Mouse (Mus musculus): ENCODE measurements at regions not wholly inside any gene's neighbourhood (a gene's known extent, or its start where the extent isn't known, plus 50 kb on each side); places are given as distances from the start of the nearest gene placed in this dataset.
"Not testable (repeated sequence)": the region's sequence is repeated elsewhere in the genome, so short reads cannot be mapped to it uniquely, and the experiment has no call there.

GRCm38 (mm10) chr1:107767198-107767947, 177.6 kb downstream of the Serpinb8 start:
- ATAC-seq (ENCODE audit: insufficient number of reproducible peaks, low FRiP score, low TSS enrichment, low read depth) (no peak), DNase-seq (ENCODE audit: low spot score) (no peak)
- Histone ChIP-seq H3K4me3 (ENCODE audit: low read depth, low read length) (no peak overlapping the region), H3K9ac (ENCODE audit: low read length) (no peak overlapping the region), H3K4me1 (ENCODE audit: control insufficient read depth, insufficient read depth, low read length) (no peaks in the 10 kb centered on the region), H3K36me3 (ENCODE audit: control insufficient read depth, insufficient read depth, low read length) (no peaks in the 10 kb centered on the region), H3K27me3 (ENCODE audit: control insufficient read depth, insufficient read depth, low read length) (no peaks in the 10 kb centered on the region), H3K9me3 (ENCODE audit: control insufficient read depth, low read length) (no peaks in the 10 kb centered on the region), H3K27ac (replicated peaks; ENCODE audit: low read depth, low read length) (no peak overlapping the region), H3K4me2 (ENCODE audit: low read depth, severe bottlenecking) (no peak overlapping the region)
- WGBS: 66% methylated on average over 4 of the region's 4 CpGs

- Histone ChIP-seq H3K4me3 (ENCODE audit: low read depth, low read length) (no peak overlapping the region), H3K27ac (replicated peaks; ENCODE audit: low read depth, low read length) (no peak overlapping the region), H3K9ac (ENCODE audit: low read length) (no peak overlapping the region), H3K4me2 (ENCODE audit: low read depth, severe bottlenecking) (no peak overlapping the region), H3K27me3 (ENCODE audit: control insufficient read depth, insufficient read depth, low read length) (no peaks in the 10 kb centered on the region), H3K36me3 (ENCODE audit: control insufficient read depth, insufficient read depth, low read length) (no peaks in the 10 kb centered on the region), H3K9me3 (ENCODE audit: control insufficient read depth, low read length) (no peaks in the 10 kb centered on the region), H3K4me1 (ENCODE audit: control insufficient read depth, insufficient read depth, low read length) (no peaks in the 10 kb centered on the region)
- 88% methylated on average over 2 of the region's 2 CpGs for WGBS
- no peak for ATAC-seq (ENCODE audit: insufficient number of reproducible peaks, low FRiP score, low TSS enrichment, low read depth)
- no peak for DNase-seq (ENCODE audit: low spot score)
Observed at GRCm38 (mm10) chr1:107772967-107773366, 183.2 kb downstream of the Serpinb8 start.

GRCm38 (mm10) chr1:107783079-107783478, 193.3 kb downstream of the Serpinb8 start:
- H3K9me3 ChIP-seq (ENCODE audit: control insufficient read depth, low read length): no peaks in the 10 kb centered on the region
- no peaks in the 10 kb centered on the region for H3K27me3 ChIP-seq (ENCODE audit: control insufficient read depth, insufficient read depth, low read length)
- H3K4me2 ChIP-seq (ENCODE audit: low read depth, severe bottlenecking): no peak overlapping the region
- no peak overlapping the region for H3K9ac ChIP-seq (ENCODE audit: low read length)
- ATAC-seq (ENCODE audit: insufficient number of reproducible peaks, low FRiP score, low TSS enrichment, low read depth): no peak
- no peaks in the 10 kb centered on the region for H3K36me3 ChIP-seq (ENCODE audit: control insufficient read depth, insufficient read depth, low read length)
- no peak overlapping the region for H3K4me3 ChIP-seq (ENCODE audit: low read depth, low read length)
- H3K27ac ChIP-seq (replicated peaks; ENCODE audit: low read depth, low read length): no peak overlapping the region
- H3K4me1 ChIP-seq (ENCODE audit: control insufficient read depth, insufficient read depth, low read length): no peaks in the 10 kb centered on the region
- no peak for DNase-seq (ENCODE audit: low spot score)
- WGBS: 83% methylated on average over 5 of the region's 5 CpGs

- Histone ChIP-seq H3K36me3 (ENCODE audit: control insufficient read depth, insufficient read depth, low read length) (no peaks in the 10 kb centered on the region), H3K4me1 (ENCODE audit: control insufficient read depth, insufficient read depth, low read length) (no peaks in the 10 kb centered on the region), H3K9ac (ENCODE audit: low read length) (no peak overlapping the region), H3K27me3 (ENCODE audit: control insufficient read depth, insufficient read depth, low read length) (no peaks in the 10 kb centered on the region), H3K27ac (replicated peaks; ENCODE audit: low read depth, low read length) (no peak overlapping the region), H3K4me3 (ENCODE audit: low read depth, low read length) (no peak overlapping the region), H3K9me3 (ENCODE audit: control insufficient read depth, low read length) (no peaks in the 10 kb centered on the region), H3K4me2 (ENCODE audit: low read depth, severe bottlenecking) (no peak overlapping the region)
- ATAC-seq (ENCODE audit: insufficient number of reproducible peaks, low FRiP score, low TSS enrichment, low read depth): no peak
- DNase-seq (ENCODE audit: low spot score): no peak
- 88% methylated on average over 5 of the region's 5 CpGs for WGBS
Observed at GRCm38 (mm10) chr1:107805823-107806222, 216.0 kb downstream of the Serpinb8 start.

- not testable (repeated sequence) for H3K27ac ChIP-seq (replicated peaks; ENCODE audit: low read depth, low read length); H3K36me3 ChIP-seq (ENCODE audit: control insufficient read depth, insufficient read depth, low read length); DNase-seq (ENCODE audit: low spot score); H3K4me2 ChIP-seq (ENCODE audit: low read depth, severe bottlenecking); H3K9me3 ChIP-seq (ENCODE audit: control insufficient read depth, low read length); H3K27me3 ChIP-seq (ENCODE audit: control insufficient read depth, insufficient read depth, low read length); H3K4me1 ChIP-seq (ENCODE audit: control insufficient read depth, insufficient read depth, low read length); H3K9ac ChIP-seq (ENCODE audit: low read length); ATAC-seq (ENCODE audit: insufficient number of reproducible peaks, low FRiP score, low TSS enrichment, low read depth); H3K4me3 ChIP-seq (ENCODE audit: low read depth, low read length)
- WGBS: 83% methylated on average over 2 of the region's 2 CpGs
Observed at GRCm38 (mm10) chr1:107807367-107807766, 217.6 kb downstream of the Serpinb8 start.

GRCm38 (mm10) chr1:107811136-107811535, 221.3 kb downstream of the Serpinb8 start:
- WGBS: 69% methylated on average over 1 of the region's 1 CpGs
- H3K4me3 ChIP-seq (ENCODE audit: low read depth, low read length): no peak overlapping the region

GRCm38 (mm10) chr1:107811859-107812258, 222.1 kb downstream of the Serpinb8 start:
- Histone ChIP-seq H3K9ac (ENCODE audit: low read length) (no peak overlapping the region), H3K4me1 (ENCODE audit: control insufficient read depth, insufficient read depth, low read length) (no peaks in the 10 kb centered on the region), H3K4me2 (ENCODE audit: low read depth, severe bottlenecking) (no peak overlapping the region), H3K27me3 (ENCODE audit: control insufficient read depth, insufficient read depth, low read length) (no peaks in the 10 kb centered on the region), H3K27ac (replicated peaks; ENCODE audit: low read depth, low read length) (no peak overlapping the region), H3K9me3 (ENCODE audit: control insufficient read depth, low read length) (no peaks in the 10 kb centered on the region), H3K36me3 (ENCODE audit: control insufficient read depth, insufficient read depth, low read length) (no peaks in the 10 kb centered on the region), H3K4me3 (ENCODE audit: low read depth, low read length) (no peak overlapping the region)
- 87% methylated on average over 2 of the region's 2 CpGs for WGBS
- no peak for ATAC-seq (ENCODE audit: insufficient number of reproducible peaks, low FRiP score, low TSS enrichment, low read depth)
- DNase-seq (ENCODE audit: low spot score): no peak

More at GRCm38 (mm10) chr1:107811136-107811535, 221.3 kb downstream of the Serpinb8 start:
- Histone ChIP-seq H3K27ac (replicated peaks; ENCODE audit: low read depth, low read length) (no peak overlapping the region), H3K9ac (ENCODE audit: low read length) (no peak overlapping the region), H3K4me2 (ENCODE audit: low read depth, severe bottlenecking) (no peak overlapping the region), H3K9me3 (ENCODE audit: control insufficient read depth, low read length) (no peaks in the 10 kb centered on the region), H3K27me3 (ENCODE audit: control insufficient read depth, insufficient read depth, low read length) (no peaks in the 10 kb centered on the region), H3K4me1 (ENCODE audit: control insufficient read depth, insufficient read depth, low read length) (no peaks in the 10 kb centered on the region), H3K36me3 (ENCODE audit: control insufficient read depth, insufficient read depth, low read length) (no peaks in the 10 kb centered on the region)
- ATAC-seq (ENCODE audit: insufficient number of reproducible peaks, low FRiP score, low TSS enrichment, low read depth) (no peak), DNase-seq (ENCODE audit: low spot score) (no peak)

GRCm38 (mm10) chr1:107837877-107838276, 248.1 kb downstream of the Serpinb8 start:
- 71% methylated on average over 5 of the region's 5 CpGs for WGBS
- no peaks in the 10 kb centered on the region for H3K9me3 ChIP-seq (ENCODE audit: control insufficient read depth, low read length)
- no peak overlapping the region for H3K27ac ChIP-seq (replicated peaks; ENCODE audit: low read depth, low read length)
- no peak overlapping the region for H3K4me3 ChIP-seq (ENCODE audit: low read depth, low read length)
- H3K36me3 ChIP-seq (ENCODE audit: control insufficient read depth, insufficient read depth, low read length): no peaks in the 10 kb centered on the region
- H3K9ac ChIP-seq (ENCODE audit: low read length): no peak overlapping the region
- no peaks in the 10 kb centered on the region for H3K4me1 ChIP-seq (ENCODE audit: control insufficient read depth, insufficient read depth, low read length)
- ATAC-seq (ENCODE audit: insufficient number of reproducible peaks, low FRiP score, low TSS enrichment, low read depth) (no peak), DNase-seq (ENCODE audit: low spot score) (no peak)
- H3K4me2 ChIP-seq (ENCODE audit: low read depth, severe bottlenecking): no peak overlapping the region
- H3K27me3 ChIP-seq (ENCODE audit: control insufficient read depth, insufficient read depth, low read length): no peaks in the 10 kb centered on the region

GRCm38 (mm10) chr1:107852386-107852785, 262.6 kb downstream of the Serpinb8 start:
- H3K9me3 ChIP-seq (ENCODE audit: control insufficient read depth, low read length): no peaks in the 10 kb centered on the region
- ATAC-seq (ENCODE audit: insufficient number of reproducible peaks, low FRiP score, low TSS enrichment, low read depth): no peak
- H3K4me3 ChIP-seq (ENCODE audit: low read depth, low read length): no peak overlapping the region
- H3K4me2 ChIP-seq (ENCODE audit: low read depth, severe bottlenecking): no peak overlapping the region
- H3K27ac ChIP-seq (replicated peaks; ENCODE audit: low read depth, low read length): no peak overlapping the region
- H3K36me3 ChIP-seq (ENCODE audit: control insufficient read depth, insufficient read depth, low read length): no peaks in the 10 kb centered on the region
- 72% methylated on average over 2 of the region's 2 CpGs for WGBS
- H3K4me1 ChIP-seq (ENCODE audit: control insufficient read depth, insufficient read depth, low read length): no peaks in the 10 kb centered on the region
- H3K27me3 ChIP-seq (ENCODE audit: control insufficient read depth, insufficient read depth, low read length): no peaks in the 10 kb centered on the region
- H3K9ac ChIP-seq (ENCODE audit: low read length): no peak overlapping the region
- DNase-seq (ENCODE audit: low spot score): no peak

Data from limb, embryonic 11.5 days (tissue).